Comparison of ENCODE assay signal across 8 mouse cellular contexts in genomic region chr13:54687096-54687495, GRCm38 (mm10). TPM values are rescaled to one million over a fixed set of nuclear protein-coding genes. Genes with fewer than 3 reads are reported as not detected.
A peak's percentile ranks its signal among the peaks of the same experiment; 100 is the strongest.
DNase-seq lines count a peak whose midpoint lies in the region; ATAC-seq and TF ChIP-seq lines count a peak whose summit lies in the region.

No protein-coding gene starts in this region.

- in situ Hi-C loops in Patski (cut with MboI; ENCODE audit: low pct_unique_long_range_greater_than_20kb), result loop anchor here (10.0 kb wide), 1 partner anchor 112 kb away; the partner anchor contains the start of gene Arl10

- peak overlapping the region; percentile 95 for H3K9ac ChIP-seq in hindbrain, embryonic 16.5 days (ENCODE audit: low read depth, low read length)

- 0% methylated on average over 31 of the region's 35 CpGs for WGBS in hindbrain, embryonic 16.5 days

- CTCF ChIA-PET in Patski (lab: Charles Lee), result interaction anchor here (1.2 kb wide), 1 partner anchor 125 kb away, joined by 3 read pairs; no protein-coding TSS in a partner anchor

- ATAC-seq in Patski, result peak; percentile 57
- ATAC-seq in hindbrain, embryonic 16.5 days, result peak; percentile 61

- H3K27me3 ChIP-seq in Patski, result no peaks in the 10 kb centered on the region
- no peaks in the 10 kb centered on the region for H3K27me3 ChIP-seq in hindbrain, embryonic 16.5 days (replicated peaks; ENCODE audit: control insufficient read depth, insufficient read depth, low read length)
- H3K27me3 ChIP-seq in megakaryocyte, embryonic 14.5 days (replicated peaks), result no peaks in the 10 kb centered on the region

- intact Hi-C loops in left cerebral cortex, postnatal 10 days (cut with DNase I), result no loop called here

- peaks cover 42% of the 10 kb centered on the region for H3K4me1 ChIP-seq in hindbrain, embryonic 16.5 days (ENCODE audit: control insufficient read depth, insufficient read depth, low read depth, low read length)
- peaks cover 85% of the 10 kb centered on the region for H3K4me1 ChIP-seq in megakaryocyte, embryonic 14.5 days

- peak overlapping the region; percentile 69 for H3K4me3 ChIP-seq in hindbrain, embryonic 16.5 days (ENCODE audit: low read length)
- H3K4me3 ChIP-seq in megakaryocyte, embryonic 14.5 days (replicated peaks), result peak overlapping the region; percentile 100

- H3K27ac ChIP-seq in hindbrain, embryonic 16.5 days (ENCODE audit: low read depth, low read length), result peak overlapping the region; percentile 99

- H3K36me3 ChIP-seq in hindbrain, embryonic 16.5 days (ENCODE audit: control insufficient read depth, insufficient read depth, low read length), result peaks cover 20% of the 10 kb centered on the region
- H3K36me3 ChIP-seq in megakaryocyte, embryonic 14.5 days (replicated peaks; ENCODE audit: low read length), result peaks cover 46% of the 10 kb centered on the region

- POLR2A ChIA-PET in Patski (lab: Charles Lee), result interaction anchor here (1.0 to 1.1 kb wide), 2 partner anchors 65 to 79 kb away, joined by 3 read pairs; partner anchors contain the start of gene Faf2

- H3K4me2 ChIP-seq in hindbrain, embryonic 16.5 days (ENCODE audit: low read length), result peak overlapping the region; percentile 77

- TF ChIP-seq CTCF in Patski (IDR thresholded peaks at IDR 0.05), result no peak

- no peaks in the 10 kb centered on the region for H3K9me3 ChIP-seq in hindbrain, embryonic 16.5 days (ENCODE audit: control insufficient read depth, low read length)
- H3K9me3 ChIP-seq in megakaryocyte, embryonic 14.5 days, result no peaks in the 10 kb centered on the region

- no peak for DNase-seq in Patski (ENCODE audit: low read depth, low spot score)
- DNase-seq in cerebellum, postnatal 25 days, result peak; percentile 74 to 81
- DNase-seq in gastrocnemius, adult 18-20 months (ENCODE audit: low spot score), result peak; percentile 65
- DNase-seq in left cerebral cortex, postnatal 10 days (ENCODE audit: extremely low spot score in 1 of 2, low spot score in 2 of 2), result peak; percentile 60 to 90
- peak; percentile 65 to 78 for DNase-seq in right cerebral cortex, adult 2 months (ENCODE audit: low spot score in 2 of 2)
- DNase-seq in urinary bladder, postnatal 25 days (ENCODE audit: low spot score), result peak; percentile 57

RNA-seq across cellular contexts. Expression of gene Rnf44, which starts 6.6 kb away (rescaled TPM):
- 115 TPM for polyA plus RNA-seq in Patski (2021)
- total RNA-seq in gastrocnemius, adult 18-20 months (2021), result 10 to 100 TPM; 23.8 to 29.2 TPM
- polyA plus RNA-seq in hindbrain, embryonic 16.5 days (2015; fragmentation: Nextera tagmentation; extraction: Ambion mirVana), result 56.4 and 64.8 TPM in 2 replicates
- 100 to 1,000 TPM in 1 of 2 experiments, 10 to 100 TPM in 1; 97.4 to 102 TPM for total RNA-seq in left cerebral cortex, postnatal 10 days (2021)
- polyA plus RNA-seq in megakaryocyte, embryonic 14.5 days (2012; ENCODE audit: insufficient read depth, low replicate concordance), result 132 and 507 TPM in 2 replicates

RNA-seq across cellular contexts. Expression of gene Cdhr2, which starts 14.2 kb away (rescaled TPM):
- polyA plus RNA-seq in Patski (2021), result not detected
- total RNA-seq in gastrocnemius, adult 18-20 months (2021), result not detected
- 0.16 and 0.21 TPM in 2 replicates for polyA plus RNA-seq in hindbrain, embryonic 16.5 days (2015; fragmentation: Nextera tagmentation; extraction: Ambion mirVana)
- total RNA-seq in left cerebral cortex, postnatal 10 days (2021), result under 1 TPM; 0.34 to 0.51 TPM
- polyA plus RNA-seq in megakaryocyte, embryonic 14.5 days (2012; ENCODE audit: insufficient read depth, low replicate concordance), result not detected in 2 replicates
